Mouse (Mus musculus): ENCODE results near the gene a.

DNA sequence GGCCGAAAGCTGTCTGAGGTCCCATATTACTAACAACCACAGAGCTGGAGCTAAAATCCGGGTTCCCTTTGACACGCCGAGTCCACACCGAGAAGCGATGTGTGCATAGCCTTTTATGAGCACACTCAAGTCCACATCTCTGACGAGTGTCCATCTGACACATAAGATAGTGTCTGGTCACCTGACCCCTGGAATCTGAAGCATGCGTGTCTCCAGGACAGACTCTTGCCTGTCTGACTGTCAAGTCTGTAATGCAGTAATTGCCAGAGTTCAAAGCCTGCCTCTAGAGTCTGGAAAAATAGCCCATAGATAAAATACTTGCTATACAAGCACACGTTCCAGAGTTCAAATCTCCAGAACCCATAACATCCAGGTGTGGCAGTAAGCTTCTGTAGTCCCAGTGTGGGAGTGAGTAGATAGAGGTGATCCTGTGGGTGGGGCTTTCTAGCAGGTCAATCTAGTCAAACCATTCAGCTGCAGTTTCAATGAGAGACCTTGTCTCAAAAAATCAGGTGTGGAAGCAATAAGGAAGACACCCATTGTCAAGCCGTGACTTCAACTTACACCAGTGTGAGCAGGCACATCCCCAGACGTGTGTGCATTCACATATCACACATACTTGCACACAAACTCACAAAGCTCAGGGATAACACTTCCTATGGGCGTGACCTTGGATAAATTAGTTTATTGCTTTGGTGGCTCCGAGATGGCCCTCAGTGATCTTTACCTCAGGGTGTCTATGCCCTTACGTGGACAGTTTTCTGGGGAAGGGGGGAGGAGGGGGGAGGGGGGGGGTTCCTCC is 309.0 kb downstream of the a start:
- no peak for TF ChIP-seq POLR2A (IDR thresholded peaks at IDR 0.05; ENCODE audit: borderline replicate concordance, extremely low read depth, low read depth, low read length)
- no peak for TF ChIP-seq CTCF (IDR thresholded peaks at IDR 0.05; ENCODE audit: insufficient read depth, low read length)
